Mouse (Mus musculus) forebrain, embryonic 16.5 days (tissue): ENCODE measurements at regions not wholly inside any gene's neighbourhood (a gene's known extent, or its start where the extent isn't known, plus 50 kb on each side); places are given as distances from the start of the nearest gene placed in this dataset.

Source experiments
- ATAC-seq: fragments of 200-750 bp; cut with Nextera tagmentation; 2 replicates; pipeline ENCODE4 v1.8.0; 2017; ENCODE audit warnings: mild to moderate bottlenecking, moderate library complexity
- H3K27ac ChIP-seq: fragments of 300-500 bp; sonication (generic); 2 replicates; pipeline ENCODE4 v1.5.1; 2014; ENCODE audit warnings: low read length, control low read depth
- H3K27me3 ChIP-seq: fragments of 300-500 bp; sonication (generic); replicated peaks from 2 replicates; pipeline ENCODE4 v1.6.1; 2014; ENCODE audit warnings: low read length; ENCODE audit not compliant: control insufficient read depth, insufficient read depth
- H3K36me3 ChIP-seq: fragments of 300-500 bp; sonication (generic); 2 replicates; pipeline ENCODE4 v1.6.1; 2014; ENCODE audit not compliant: control insufficient read depth, insufficient read depth
- H3K4me1 ChIP-seq: fragments of 300-500 bp; sonication (generic); replicated peaks from 2 replicates; pipeline ENCODE4 v1.6.1; 2014; ENCODE audit warnings: low read length; ENCODE audit not compliant: control insufficient read depth, insufficient read depth
- H3K4me2 ChIP-seq: fragments of 300-500 bp; sonication (generic); 2 replicates; pipeline ENCODE4 v1.6.1; 2014; ENCODE audit warnings: mild to moderate bottlenecking, low read length, control low read depth
- H3K4me3 ChIP-seq: fragments of 300-500 bp; sonication (generic); replicated peaks from 2 replicates; pipeline ENCODE4 v1.5.1; 2014; ENCODE audit warnings: mild to moderate bottlenecking, low read length, control low read depth
- H3K9ac ChIP-seq: fragments of 300-500 bp; sonication (generic); replicated peaks from 2 replicates; pipeline ENCODE4 v1.6.1; 2014; ENCODE audit warnings: low read depth, low read length, control low read depth
- H3K9me3 ChIP-seq: fragments of 300-500 bp; sonication (generic); 2 replicates; pipeline ENCODE4 v1.6.1; 2016; ENCODE audit warnings: low read length; ENCODE audit not compliant: control insufficient read depth
- WGBS: fragments of 180-500 bp; shearing (Covaris S2); extraction: QIAGEN DNeasy Blood & Tissue Kit; methylation state at CpG from one replicate; pipeline ENCODE4 v1.1.7; 2014; 5-methylcytosine and 5-hydroxymethylcytosine counted together

DNA sequence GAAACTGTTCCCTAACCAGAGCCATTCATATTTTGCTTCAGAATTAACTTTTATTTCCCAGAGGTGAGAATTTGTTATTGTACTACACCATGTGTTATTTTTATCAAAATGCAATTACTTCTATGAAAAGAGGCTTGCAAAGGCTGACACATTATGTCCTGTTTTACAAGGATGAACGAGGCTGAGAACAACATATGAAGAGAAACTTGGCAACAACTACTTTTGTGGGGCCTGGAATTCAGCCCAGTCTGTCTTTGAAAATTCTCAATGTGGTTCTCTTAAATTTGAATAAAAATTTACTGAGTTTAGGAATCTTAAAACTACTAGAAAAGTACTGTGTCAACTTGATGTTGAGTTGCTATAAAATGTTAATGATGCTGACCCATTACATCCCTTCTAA is 85.6 kb upstream of the Galntl6 start:
- no peaks in the 10 kb centered on the region for H3K9me3 ChIP-seq
- H3K4me3 ChIP-seq, result no peak overlapping the region
- no peaks in the 10 kb centered on the region for H3K36me3 ChIP-seq
- no peak overlapping the region for H3K9ac ChIP-seq
- no peaks in the 10 kb centered on the region for H3K4me1 ChIP-seq
- no peaks in the 10 kb centered on the region for H3K27me3 ChIP-seq
- H3K4me2 ChIP-seq, result no peak overlapping the region
- ATAC-seq, result peak; percentile 38; the same call in 1 of the 2 replicates
- WGBS, result 8% methylated on average over 1 of the region's 1 CpGs
- no peak overlapping the region for H3K27ac ChIP-seq
